Mouse (Mus musculus): ENCODE measurements at regions not wholly inside any gene's neighbourhood (a gene's known extent, or its start where the extent isn't known, plus 50 kb on each side); places are given as distances from the start of the nearest gene placed in this dataset.

GRCm38 (mm10) chr7:135861409-135861805 is 145.2 kb upstream of the Mki67 start:
- no peaks in the 10 kb centered on the region for H3K27me3 ChIP-seq (ENCODE audit: control insufficient read depth, insufficient read depth, low read length)
- H3K4me3 ChIP-seq (replicated peaks; ENCODE audit: low read length) = no peak overlapping the region
- no peak overlapping the region for H3K27ac ChIP-seq
- no peak overlapping the region for H3K4me2 ChIP-seq (replicated peaks)
- no peak overlapping the region for H3K9ac ChIP-seq
- no peak for DNase-seq (ENCODE audit: low spot score)
- no peaks in the 10 kb centered on the region for H3K9me3 ChIP-seq (ENCODE audit: control insufficient read depth, low read length)
- 51% methylated on average over 7 of the region's 7 CpGs for WGBS
- peaks cover 6% of the 10 kb centered on the region for H3K4me1 ChIP-seq (replicated peaks; ENCODE audit: control insufficient read depth, insufficient read depth, low read length)
- no peaks in the 10 kb centered on the region for H3K36me3 ChIP-seq (replicated peaks; ENCODE audit: control insufficient read depth, insufficient read depth)
- ATAC-seq (ENCODE audit: low FRiP score) = no peak

- ATAC-seq (ENCODE audit: low FRiP score) = no peak
- Histone ChIP-seq H3K4me1 (replicated peaks; ENCODE audit: control insufficient read depth, insufficient read depth, low read length) (peaks cover 6% of the 10 kb centered on the region), H3K27me3 (ENCODE audit: control insufficient read depth, insufficient read depth, low read length) (no peaks in the 10 kb centered on the region), H3K9ac (no peak overlapping the region), H3K4me3 (replicated peaks; ENCODE audit: low read length) (no peak overlapping the region), H3K36me3 (replicated peaks; ENCODE audit: control insufficient read depth, insufficient read depth) (no peaks in the 10 kb centered on the region), H3K27ac (no peak overlapping the region), H3K4me2 (replicated peaks) (no peak overlapping the region), H3K9me3 (ENCODE audit: control insufficient read depth, low read length) (no peaks in the 10 kb centered on the region)
- no peak for DNase-seq (ENCODE audit: low spot score)
- 60% methylated on average over 22 of the region's 22 CpGs for WGBS
Measured at GRCm38 (mm10) chr7:135863581-135864426, 147.6 kb upstream of the Mki67 start.

- H3K27me3 ChIP-seq (ENCODE audit: control insufficient read depth, insufficient read depth, low read length) = no peaks in the 10 kb centered on the region
- no peaks in the 10 kb centered on the region for H3K36me3 ChIP-seq (replicated peaks; ENCODE audit: control insufficient read depth, insufficient read depth)
- ATAC-seq (ENCODE audit: low FRiP score) = no peak
- no peak overlapping the region for H3K27ac ChIP-seq
- 81% methylated on average over 6 of the region's 6 CpGs for WGBS
- no peaks in the 10 kb centered on the region for H3K4me1 ChIP-seq (replicated peaks; ENCODE audit: control insufficient read depth, insufficient read depth, low read length)
- no peak for DNase-seq (ENCODE audit: low spot score)
- H3K9me3 ChIP-seq (ENCODE audit: control insufficient read depth, low read length) = no peaks in the 10 kb centered on the region
- H3K4me2 ChIP-seq (replicated peaks) = no peak overlapping the region
- H3K4me3 ChIP-seq (replicated peaks; ENCODE audit: low read length) = no peak overlapping the region
- H3K9ac ChIP-seq = no peak overlapping the region
Measured at GRCm38 (mm10) chr7:135870981-135871380, 154.8 kb upstream of the Mki67 start.

GRCm38 (mm10) chr7:135877091-135877874 is 161.1 kb upstream of the Mki67 start:
- Histone ChIP-seq H3K27ac (no peak overlapping the region; the same call in none of the 2 replicates), H3K4me2 (replicated peaks) (no peak overlapping the region), H3K4me1 (replicated peaks; ENCODE audit: control insufficient read depth, insufficient read depth, low read length) (no peaks in the 10 kb centered on the region), H3K4me3 (replicated peaks; ENCODE audit: low read length) (no peak overlapping the region), H3K9me3 (ENCODE audit: control insufficient read depth, low read length) (no peaks in the 10 kb centered on the region), H3K27me3 (ENCODE audit: control insufficient read depth, insufficient read depth, low read length) (no peaks in the 10 kb centered on the region), H3K36me3 (replicated peaks; ENCODE audit: control insufficient read depth, insufficient read depth) (no peaks in the 10 kb centered on the region), H3K9ac (no peak overlapping the region)
- WGBS = 73% methylated on average over 6 of the region's 6 CpGs
- ATAC-seq (ENCODE audit: low FRiP score) = no peak
- DNase-seq (ENCODE audit: low spot score) = no peak

GRCm38 (mm10) chr7:135878750-135879149 is 162.6 kb upstream of the Mki67 start:
- Histone ChIP-seq H3K9ac (no peak overlapping the region), H3K27ac (no peak overlapping the region), H3K4me2 (replicated peaks) (no peak overlapping the region), H3K4me3 (replicated peaks; ENCODE audit: low read length) (no peak overlapping the region), H3K9me3 (ENCODE audit: control insufficient read depth, low read length) (no peaks in the 10 kb centered on the region), H3K36me3 (replicated peaks; ENCODE audit: control insufficient read depth, insufficient read depth) (no peaks in the 10 kb centered on the region), H3K4me1 (replicated peaks; ENCODE audit: control insufficient read depth, insufficient read depth, low read length) (no peaks in the 10 kb centered on the region), H3K27me3 (ENCODE audit: control insufficient read depth, insufficient read depth, low read length) (no peaks in the 10 kb centered on the region)
- DNase-seq (ENCODE audit: low spot score) (no peak), ATAC-seq (ENCODE audit: low FRiP score) (no peak)
- 56% methylated on average over 3 of the region's 3 CpGs for WGBS

- H3K4me2 ChIP-seq (replicated peaks) = no peak overlapping the region
- ATAC-seq (ENCODE audit: low FRiP score) = no peak
- no peaks in the 10 kb centered on the region for H3K27me3 ChIP-seq (ENCODE audit: control insufficient read depth, insufficient read depth, low read length)
- H3K9me3 ChIP-seq (ENCODE audit: control insufficient read depth, low read length) = no peaks in the 10 kb centered on the region
- no peak overlapping the region for H3K9ac ChIP-seq
- no peaks in the 10 kb centered on the region for H3K4me1 ChIP-seq (replicated peaks; ENCODE audit: control insufficient read depth, insufficient read depth, low read length)
- H3K4me3 ChIP-seq (replicated peaks; ENCODE audit: low read length) = no peak overlapping the region
- H3K27ac ChIP-seq = no peak overlapping the region
- no peaks in the 10 kb centered on the region for H3K36me3 ChIP-seq (replicated peaks; ENCODE audit: control insufficient read depth, insufficient read depth)
- WGBS = 89% methylated on average over 9 of the region's 9 CpGs
- DNase-seq (ENCODE audit: low spot score) = no peak
Measured at GRCm38 (mm10) chr7:135880446-135880845, 164.3 kb upstream of the Mki67 start.

- DNase-seq (ENCODE audit: low spot score) = no peak
- H3K36me3 ChIP-seq (replicated peaks; ENCODE audit: control insufficient read depth, insufficient read depth) = no peaks in the 10 kb centered on the region
- WGBS = 94% methylated on average over 4 of the region's 4 CpGs
- H3K27me3 ChIP-seq (ENCODE audit: control insufficient read depth, insufficient read depth, low read length) = no peaks in the 10 kb centered on the region
- no peak overlapping the region for H3K27ac ChIP-seq
- H3K4me3 ChIP-seq (replicated peaks; ENCODE audit: low read length) = no peak overlapping the region
- H3K9ac ChIP-seq = no peak overlapping the region
- no peaks in the 10 kb centered on the region for H3K4me1 ChIP-seq (replicated peaks; ENCODE audit: control insufficient read depth, insufficient read depth, low read length)
- no peak for ATAC-seq (ENCODE audit: low FRiP score)
- no peaks in the 10 kb centered on the region for H3K9me3 ChIP-seq (ENCODE audit: control insufficient read depth, low read length)
- no peak overlapping the region for H3K4me2 ChIP-seq (replicated peaks)
Measured at GRCm38 (mm10) chr7:135882306-135882705, 166.1 kb upstream of the Mki67 start.

- Histone ChIP-seq H3K9me3 (ENCODE audit: control insufficient read depth, low read length) (no peaks in the 10 kb centered on the region), H3K36me3 (replicated peaks; ENCODE audit: control insufficient read depth, insufficient read depth) (no peaks in the 10 kb centered on the region), H3K27ac (no peak overlapping the region), H3K27me3 (ENCODE audit: control insufficient read depth, insufficient read depth, low read length) (no peaks in the 10 kb centered on the region), H3K9ac (no peak overlapping the region), H3K4me1 (replicated peaks; ENCODE audit: control insufficient read depth, insufficient read depth, low read length) (peaks cover 8% of the 10 kb centered on the region; the same call in 1 of the 2 replicates), H3K4me2 (replicated peaks) (peak overlapping the region; percentile 15; the same call in 1 of the 2 replicates), H3K4me3 (replicated peaks; ENCODE audit: low read length) (no peak overlapping the region)
- 18% methylated on average over 3 of the region's 3 CpGs for whole genome bisulfite sequencing
- DNase-seq (ENCODE audit: low spot score) (no peak), ATAC-seq (ENCODE audit: low FRiP score) (no peak)
Measured at GRCm38 (mm10) chr7:135888598-135888997, 172.4 kb upstream of the Mki67 start.

- H3K9me3 ChIP-seq (ENCODE audit: control insufficient read depth, low read length) = no peaks in the 10 kb centered on the region
- peak; percentile 38 for DNase-seq (ENCODE audit: low spot score)
- no peak overlapping the region for H3K27ac ChIP-seq
- H3K27me3 ChIP-seq (ENCODE audit: control insufficient read depth, insufficient read depth, low read length) = no peaks in the 10 kb centered on the region
- 0 out of 2 replicates have a peak, but pooled peaks have one; percentile 6 for ATAC-seq (ENCODE audit: low FRiP score)
- H3K4me1 ChIP-seq (replicated peaks; ENCODE audit: control insufficient read depth, insufficient read depth, low read length) = peaks cover 8% of the 10 kb centered on the region; the same call in 1 of the 2 replicates
- H3K4me3 ChIP-seq (replicated peaks; ENCODE audit: low read length) = no peak overlapping the region
- H3K9ac ChIP-seq = peak overlapping the region; percentile 1; the same call in 1 of the 2 replicates
- peak overlapping the region; percentile 15 for H3K4me2 ChIP-seq (replicated peaks)
- H3K36me3 ChIP-seq (replicated peaks; ENCODE audit: control insufficient read depth, insufficient read depth) = no peaks in the 10 kb centered on the region
- 6% methylated on average over 17 of the region's 17 CpGs for WGBS
Measured at GRCm38 (mm10) chr7:135889016-135889726, 173.0 kb upstream of the Mki67 start.
